Mouse (Mus musculus) left cerebral cortex, adult 9 months (tissue): ENCODE results near the gene Fcf1.
A peak's percentile ranks its signal among the peaks of the same experiment; 100 is the strongest.

ENCODE experiments used
- DNase-seq, 2 experiments: peaks; one replicate each; pipeline ENCODE4 v3.0.0; 2022; ENCODE audit warnings: low spot score in 2 of 2

Fcf1 gene

GRCm38 (mm10) chr12:84968831-84969655, 1.7 kb upstream of the Fcf1 start:
- no peak for DNase-seq

GRCm38 (mm10) chr12:84969656-84970427, 855 bp upstream of the Fcf1 start:
- no peak for DNase-seq

- no peak for DNase-seq
Measured at GRCm38 (mm10) chr12:84979264-84979862, 8.7 kb downstream of the Fcf1 start.

- no peak for DNase-seq
Measured at GRCm38 (mm10) chr12:84989456-84989855, 18.8 kb downstream of the Fcf1 start.

- DNase-seq, result no peak
Measured at GRCm38 (mm10) chr12:84995112-84995761, 24.5 kb downstream of the Fcf1 start.

- peak; percentile 96 to 98 for DNase-seq
Measured at GRCm38 (mm10) chr12:84996083-84996496, 25.4 kb downstream of the Fcf1 start, which contains the start of gene Ylpm1. Gene Ylpm1 (plus strand): TSS chr12:84996321.

- peak; percentile 22 to 48 for DNase-seq
Measured at GRCm38 (mm10) chr12:84996501-84997398, 26.1 kb downstream of the Fcf1 start.

GRCm38 (mm10) chr12:84999053-84999452, 28.4 kb downstream of the Fcf1 start:
- no peak for DNase-seq

- DNase-seq, result no peak
Measured at GRCm38 (mm10) chr12:85006206-85006605, 35.5 kb downstream of the Fcf1 start.

- no peak for DNase-seq
Measured at GRCm38 (mm10) chr12:85007021-85007420, 36.3 kb downstream of the Fcf1 start.

GRCm38 (mm10) chr12:85009776-85010175, 39.1 kb downstream of the Fcf1 start:
- no peak for DNase-seq

- DNase-seq, result no peak
Measured at GRCm38 (mm10) chr12:85010541-85010940, 39.8 kb downstream of the Fcf1 start.

GRCm38 (mm10) chr12:85012185-85012584, 41.5 kb downstream of the Fcf1 start:
- no peak for DNase-seq

- DNase-seq, result no peak
Measured at GRCm38 (mm10) chr12:85022071-85022470, 51.4 kb downstream of the Fcf1 start.

GRCm38 (mm10) chr12:85032710-85033109, 62.0 kb downstream of the Fcf1 start:
- no peak for DNase-seq
